Mouse (Mus musculus): ENCODE results near the gene Fmnl2.

DNA sequence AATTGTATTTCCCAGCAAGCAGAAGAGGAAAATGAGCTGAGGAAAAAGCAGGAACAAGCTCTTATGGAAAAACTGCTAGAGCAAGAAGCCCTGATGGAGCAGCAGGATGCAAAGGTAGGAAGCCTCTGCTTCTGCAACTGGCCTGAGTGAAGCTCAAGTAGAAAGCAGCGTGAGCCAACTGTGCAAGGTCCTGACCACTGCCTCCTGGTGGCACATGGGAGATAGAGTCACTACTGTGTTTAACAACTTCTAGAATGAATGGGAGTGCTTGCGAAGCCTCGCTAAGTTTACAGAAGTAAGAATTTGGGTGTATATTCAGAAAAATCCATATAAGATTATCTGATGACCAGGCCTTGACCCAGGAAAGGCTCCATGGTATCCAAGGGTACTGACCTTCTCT is 268.3 kb downstream of the Fmnl2 start:
- TF ChIP-seq CTCF (IDR thresholded peaks at IDR 0.05; ENCODE audit: low read depth) (peak; percentile 59), EP300 (optimal IDR thresholded peaks at IDR 0.05) (no peak)
